Mouse (Mus musculus) testis, adult 2 months (tissue): ENCODE results near the gene Agxt.

Source experiments
- CTCF ChIP-seq: fragments of 200-500 bp; IDR thresholded peaks from 2 replicates; pipeline ENCODE4 v1.5.1; 2012; ENCODE audit warnings: low read depth, mild to moderate bottlenecking, inconsistent platforms, low read length, moderate library complexity; ENCODE audit not compliant: control insufficient read depth, insufficient read depth, insufficient replicate concordance
- POLR2A ChIP-seq: fragments of 200-500 bp; IDR thresholded peaks from 2 replicates; pipeline ENCODE4 v1.6.1; 2012; ENCODE audit warnings: low read depth, mild to moderate bottlenecking, inconsistent platforms, low read length, moderate library complexity; ENCODE audit not compliant: control insufficient read depth

DNA sequence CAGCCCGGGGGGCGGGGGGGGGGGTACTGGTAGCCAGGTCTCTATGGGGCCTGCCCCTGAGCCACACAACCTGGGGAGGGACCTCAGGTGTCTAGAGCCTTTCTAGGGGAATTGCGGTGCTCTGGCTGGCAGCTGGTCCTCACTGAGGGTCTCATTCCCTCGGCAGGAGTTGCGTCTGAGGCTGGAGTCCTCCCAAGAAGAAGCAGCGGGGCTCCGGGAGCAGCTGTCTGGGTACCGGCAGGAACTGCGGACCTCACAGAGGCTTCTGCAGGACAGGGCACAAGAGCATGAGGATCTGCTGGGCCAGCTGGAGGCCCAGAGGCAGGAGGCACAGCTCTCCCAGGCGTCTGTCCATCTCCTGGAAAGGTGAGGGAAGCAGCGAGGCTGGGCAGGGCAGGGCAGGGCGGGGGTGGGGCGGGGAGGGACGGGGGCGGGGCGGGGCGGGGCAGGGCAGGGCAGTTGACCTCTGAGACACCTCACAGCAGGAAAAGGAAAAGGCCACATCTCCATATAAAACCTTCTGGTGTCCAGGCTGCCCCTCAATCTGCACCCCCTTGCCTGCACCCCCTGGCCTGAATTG lies 55.8 kb downstream of the Agxt start:
- TF ChIP-seq CTCF (no peak), POLR2A (no peak)
